Mouse (Mus musculus): ENCODE data around the gene Fkbp8. TPM values are rescaled to one million over a fixed set of nuclear protein-coding genes. Genes with fewer than 3 reads are reported as not detected.

Fkbp8 gene
- total and polyA plus RNA-seq, 2 experiments from 2014 or later = 200 to 440 TPM

DNA sequence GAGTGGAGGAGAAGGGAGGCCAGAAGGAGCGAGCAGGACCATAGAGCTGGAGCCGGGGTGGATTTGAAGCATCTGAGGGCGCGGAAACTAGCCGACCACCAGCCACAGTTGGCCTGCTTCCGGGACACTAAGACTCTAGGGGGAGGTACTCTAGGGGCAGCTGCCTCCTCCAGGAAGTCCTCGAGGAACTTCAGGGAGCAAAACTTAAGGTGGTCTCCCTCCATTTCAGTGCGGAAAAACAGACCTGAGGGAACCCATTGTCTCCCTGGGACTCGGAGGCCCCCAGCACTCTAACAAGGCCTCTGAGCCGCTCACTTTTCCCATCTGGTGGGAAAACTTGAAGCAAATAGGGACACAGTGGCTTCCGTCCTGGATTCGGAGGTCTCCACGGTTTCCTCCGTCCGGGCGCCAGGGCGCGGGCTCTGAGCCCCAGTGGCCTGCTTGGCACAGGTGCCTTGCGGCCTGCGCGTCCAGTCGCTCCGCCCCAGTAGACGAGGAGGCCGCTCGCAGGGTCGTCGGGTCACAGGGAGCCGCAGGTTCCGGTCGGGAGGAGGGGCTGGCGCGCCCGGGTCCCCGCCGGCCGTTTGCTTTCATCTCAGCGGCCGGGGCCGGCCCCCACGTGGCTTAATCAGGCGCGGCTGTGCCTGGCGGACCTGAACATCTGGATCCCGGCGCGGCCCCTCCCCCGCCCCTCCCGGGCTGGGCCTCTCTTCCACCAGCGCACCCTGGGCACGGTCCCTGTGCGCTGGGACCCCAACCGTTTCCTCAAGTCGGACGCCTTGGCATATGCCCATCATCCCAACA, 39.3 kb upstream of the Fkbp8 start:
- Histone ChIP-seq H3K9ac (replicated peaks; ENCODE audit: low read depth, low read length) (no peak overlapping the region), H3K4me1 (ENCODE audit: control insufficient read depth, insufficient read depth) (peaks cover 20% of the 10 kb centered on the region), H3K4me2 (ENCODE audit: low read depth, low read length) (peak overlapping the region; percentile 57), H3K9me3 (replicated peaks; ENCODE audit: control insufficient read depth, low read length) (no peaks in the 10 kb centered on the region), H3K4me3 (ENCODE audit: low read depth, low read length) (peak overlapping the region; percentile 38), H3K27me3 (ENCODE audit: control insufficient read depth, insufficient read depth, low read length) (peaks cover 98% of the 10 kb centered on the region), H3K36me3 (replicated peaks; ENCODE audit: control insufficient read depth, insufficient read depth, low read length) (no peaks in the 10 kb centered on the region), H3K27ac (ENCODE audit: low read depth) (no peak overlapping the region)
- 3% methylated on average over 54 of the region's 55 CpGs for WGBS
- no peak for TF ChIP-seq CTCF (IDR thresholded peaks at IDR 0.05; ENCODE audit: low read depth)
- TF ChIP-seq EP300 (IDR thresholded peaks at IDR 0.05; ENCODE audit: low read depth) = no peak
- ATAC-seq (ENCODE audit: insufficient read depth, low read depth) (no peak), DNase-seq (ENCODE audit: low spot score) (no peak)

DNA sequence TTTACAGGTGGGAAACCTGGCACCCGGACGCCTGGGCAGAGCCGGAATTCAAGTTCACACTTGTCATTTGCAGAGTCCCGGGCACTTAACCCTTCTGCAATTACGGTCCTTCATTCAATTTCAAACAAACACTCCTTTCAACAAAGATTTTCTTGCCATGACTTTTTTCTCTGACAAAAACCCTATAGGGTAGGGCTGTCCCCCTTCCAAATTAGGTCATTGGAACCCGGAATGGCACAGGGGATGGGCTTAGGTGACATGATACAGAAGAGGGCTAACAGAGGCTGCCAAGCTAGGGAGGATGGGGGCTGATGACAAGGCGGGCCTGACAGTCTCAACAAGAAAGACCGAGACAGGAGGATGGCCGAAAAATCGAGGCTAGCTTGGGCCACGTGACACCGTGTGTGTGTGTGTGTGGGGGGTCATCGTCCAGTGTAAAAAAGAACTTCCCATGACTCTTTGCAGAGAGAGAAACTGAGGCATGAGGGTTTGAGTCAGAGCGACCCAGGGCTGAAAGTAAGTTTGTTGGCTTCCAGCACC, 38.5 kb upstream of the Fkbp8 start:
- no peak for TF ChIP-seq EP300 (IDR thresholded peaks at IDR 0.05; ENCODE audit: low read depth)
- TF ChIP-seq CTCF (IDR thresholded peaks at IDR 0.05; ENCODE audit: low read depth) = no peak
- ATAC-seq (ENCODE audit: insufficient read depth, low read depth) = no peak
- DNase-seq (ENCODE audit: low spot score) = no peak
- H3K36me3 ChIP-seq (replicated peaks; ENCODE audit: control insufficient read depth, insufficient read depth, low read length) = no peaks in the 10 kb centered on the region
- peaks cover 27% of the 10 kb centered on the region for H3K4me1 ChIP-seq (ENCODE audit: control insufficient read depth, insufficient read depth)
- no peak overlapping the region for H3K27ac ChIP-seq (ENCODE audit: low read depth)
- H3K27me3 ChIP-seq (ENCODE audit: control insufficient read depth, insufficient read depth, low read length) = peaks cover 98% of the 10 kb centered on the region
- H3K9me3 ChIP-seq (replicated peaks; ENCODE audit: control insufficient read depth, low read length) = no peaks in the 10 kb centered on the region
- peak overlapping the region; percentile 38 for H3K4me3 ChIP-seq (ENCODE audit: low read depth, low read length)
- peak overlapping the region; percentile 59 for H3K4me2 ChIP-seq (ENCODE audit: low read depth, low read length)
- 5% methylated on average over 14 of the region's 14 CpGs for WGBS
- H3K9ac ChIP-seq (replicated peaks; ENCODE audit: low read depth, low read length) = no peak overlapping the region; the same call in 1 of the 2 replicates

DNA sequence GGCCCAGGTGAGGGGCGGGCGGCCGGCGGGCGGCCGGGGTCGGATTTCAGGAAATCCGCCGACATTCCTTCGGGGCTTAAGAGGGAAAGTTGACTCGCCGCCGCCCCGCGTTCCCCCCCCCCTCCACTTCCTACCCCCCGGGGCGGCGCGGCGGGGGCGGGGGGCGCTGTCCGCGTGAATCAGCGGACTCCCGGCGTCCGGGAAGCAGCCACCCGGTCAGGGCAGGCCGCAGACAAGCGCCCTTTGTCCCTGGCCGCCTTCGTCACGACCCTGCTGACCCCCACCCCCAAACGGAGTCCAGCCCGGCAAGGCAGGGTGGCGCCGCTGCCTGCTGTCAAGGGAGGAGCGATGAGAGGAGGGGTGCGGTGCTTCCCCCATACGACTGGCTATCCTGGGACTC, 37.9 kb upstream of the Fkbp8 start:
- Histone ChIP-seq H3K27me3 (ENCODE audit: control insufficient read depth, insufficient read depth, low read length) (peaks cover 99% of the 10 kb centered on the region), H3K4me1 (ENCODE audit: control insufficient read depth, insufficient read depth) (peaks cover 27% of the 10 kb centered on the region), H3K9me3 (replicated peaks; ENCODE audit: control insufficient read depth, low read length) (no peaks in the 10 kb centered on the region), H3K4me3 (ENCODE audit: low read depth, low read length) (peak overlapping the region; percentile 38), H3K4me2 (ENCODE audit: low read depth, low read length) (peak overlapping the region; percentile 59), H3K36me3 (replicated peaks; ENCODE audit: control insufficient read depth, insufficient read depth, low read length) (no peaks in the 10 kb centered on the region), H3K9ac (replicated peaks; ENCODE audit: low read depth, low read length) (no peak overlapping the region; the same call in 1 of the 2 replicates), H3K27ac (ENCODE audit: low read depth) (no peak overlapping the region)
- ATAC-seq (ENCODE audit: insufficient read depth, low read depth) (no peak), DNase-seq (ENCODE audit: low spot score) (no peak)
- no peak for TF ChIP-seq CTCF (IDR thresholded peaks at IDR 0.05; ENCODE audit: low read depth)
- no peak for TF ChIP-seq EP300 (IDR thresholded peaks at IDR 0.05; ENCODE audit: low read depth)
- 1% methylated on average over 30 of the region's 41 CpGs for WGBS

DNA sequence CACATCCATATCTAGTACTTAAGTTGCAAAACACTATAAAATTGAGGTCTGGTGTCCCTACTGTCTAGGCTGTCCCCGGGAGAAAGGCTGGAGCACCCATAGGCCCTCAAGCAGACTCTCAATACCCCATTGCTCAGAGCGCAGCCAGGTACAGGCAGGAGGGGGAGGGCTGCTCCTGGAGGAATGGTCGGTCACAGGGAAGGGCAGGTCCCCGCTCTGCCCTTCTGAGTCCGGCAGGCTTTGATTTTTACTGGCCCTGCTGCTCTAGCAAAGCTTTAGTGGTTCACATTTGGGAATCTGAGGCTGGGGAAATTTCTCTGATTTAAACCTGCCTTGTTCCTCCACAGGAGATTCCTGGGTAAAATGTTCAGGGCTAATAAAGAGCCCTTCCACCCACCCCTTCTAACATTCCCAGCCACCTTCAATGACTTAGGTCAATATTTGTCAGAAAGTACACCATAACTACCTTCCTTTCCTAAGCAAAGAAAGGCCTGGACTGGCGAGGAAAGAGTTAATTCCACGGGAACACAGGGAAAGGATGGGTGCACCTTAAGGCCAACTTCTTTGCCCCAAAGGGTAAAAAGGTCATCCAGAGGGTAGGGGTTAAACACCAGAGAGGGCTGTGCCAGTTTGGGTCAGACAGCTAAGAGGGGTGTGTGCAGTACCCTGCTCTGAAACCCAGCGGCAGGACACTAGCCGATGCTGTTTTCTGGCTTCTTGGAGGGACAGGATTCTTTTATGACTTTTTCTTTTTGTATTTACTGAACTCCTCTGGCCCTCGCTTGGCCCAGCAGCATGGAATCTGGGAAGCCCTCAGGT, 37.3 kb upstream of the Fkbp8 start:
- DNase-seq (ENCODE audit: low spot score) (no peak), ATAC-seq (ENCODE audit: insufficient read depth, low read depth) (no peak)
- Histone ChIP-seq H3K36me3 (replicated peaks; ENCODE audit: control insufficient read depth, insufficient read depth, low read length) (no peaks in the 10 kb centered on the region), H3K4me1 (ENCODE audit: control insufficient read depth, insufficient read depth) (peaks cover 27% of the 10 kb centered on the region), H3K9ac (replicated peaks; ENCODE audit: low read depth, low read length) (no peak overlapping the region), H3K9me3 (replicated peaks; ENCODE audit: control insufficient read depth, low read length) (no peaks in the 10 kb centered on the region), H3K27ac (ENCODE audit: low read depth) (no peak overlapping the region), H3K27me3 (ENCODE audit: control insufficient read depth, insufficient read depth, low read length) (peaks cover 99% of the 10 kb centered on the region), H3K4me3 (ENCODE audit: low read depth, low read length) (no peak overlapping the region), H3K4me2 (ENCODE audit: low read depth, low read length) (no peak overlapping the region)
- TF ChIP-seq EP300 (IDR thresholded peaks at IDR 0.05; ENCODE audit: low read depth) = no peak
- TF ChIP-seq CTCF (IDR thresholded peaks at IDR 0.05; ENCODE audit: low read depth) = no peak
- WGBS = 24% methylated on average over 10 of the region's 10 CpGs

GRCm38 (mm10) chr8:70490880-70491495, 36.5 kb upstream of the Fkbp8 start:
- no peak for ATAC-seq (ENCODE audit: insufficient read depth, low read depth)

More at GRCm38 (mm10) chr8:70490880-70491495, 36.5 kb upstream of the Fkbp8 start:
- H3K9ac ChIP-seq (replicated peaks; ENCODE audit: low read depth, low read length) = no peak overlapping the region
- WGBS = 5% methylated on average over 20 of the region's 20 CpGs
- no peak overlapping the region for H3K4me2 ChIP-seq (ENCODE audit: low read depth, low read length)
- DNase-seq (ENCODE audit: low spot score) = no peak
- H3K9me3 ChIP-seq (replicated peaks; ENCODE audit: control insufficient read depth, low read length) = no peaks in the 10 kb centered on the region
- no peaks in the 10 kb centered on the region for H3K36me3 ChIP-seq (replicated peaks; ENCODE audit: control insufficient read depth, insufficient read depth, low read length)
- H3K4me1 ChIP-seq (ENCODE audit: control insufficient read depth, insufficient read depth) = peaks cover 27% of the 10 kb centered on the region
- peaks cover 99% of the 10 kb centered on the region for H3K27me3 ChIP-seq (ENCODE audit: control insufficient read depth, insufficient read depth, low read length)
- H3K27ac ChIP-seq (ENCODE audit: low read depth) = no peak overlapping the region
- no peak overlapping the region for H3K4me3 ChIP-seq (ENCODE audit: low read depth, low read length)
- TF ChIP-seq EP300 (IDR thresholded peaks at IDR 0.05; ENCODE audit: low read depth) (no peak), CTCF (IDR thresholded peaks at IDR 0.05; ENCODE audit: low read depth) (no peak)
